Mouse (Mus musculus) embryonic fibroblast, embryonic 13.5 days (primary cell): ENCODE results near the gene Ssxb3. TPM values are rescaled to one million over a fixed set of nuclear protein-coding genes. Genes with fewer than 3 reads are reported as not detected.
"Not testable (repeated sequence)": the region's sequence is repeated elsewhere in the genome, so short reads cannot be mapped to it uniquely, and the experiment has no call there.

Experiments used
- H3K27ac ChIP-seq: 2 replicates; pipeline ENCODE4 v1.5.1; 2012; ENCODE audit warnings: low read length, control low read depth, inconsistent platforms; ENCODE audit not compliant: insufficient read depth
- H3K4me1 ChIP-seq: 2 replicates; pipeline ENCODE4 v1.6.1; 2011; ENCODE audit warnings: low read length; ENCODE audit not compliant: control insufficient read depth, insufficient read depth
- H3K4me3 ChIP-seq: 2 replicates; pipeline ENCODE4 v1.5.1; 2011; ENCODE audit warnings: mild to moderate bottlenecking, control low read depth, low read length; ENCODE audit not compliant: insufficient read depth
- polyA plus RNA-seq: library from polyadenylated mRNA; stranded (reverse); fragments of >200 nt; gene quantifications from 2 replicates; pipeline ENCODE4 v1.2.4, GENCODE M21; 2011; ENCODE audit warnings: low read depth; ENCODE audit not compliant: missing spikeins, insufficient read length

Gene Ssxb3
- polyA plus RNA-seq: not detected in 2 replicates

DNA sequence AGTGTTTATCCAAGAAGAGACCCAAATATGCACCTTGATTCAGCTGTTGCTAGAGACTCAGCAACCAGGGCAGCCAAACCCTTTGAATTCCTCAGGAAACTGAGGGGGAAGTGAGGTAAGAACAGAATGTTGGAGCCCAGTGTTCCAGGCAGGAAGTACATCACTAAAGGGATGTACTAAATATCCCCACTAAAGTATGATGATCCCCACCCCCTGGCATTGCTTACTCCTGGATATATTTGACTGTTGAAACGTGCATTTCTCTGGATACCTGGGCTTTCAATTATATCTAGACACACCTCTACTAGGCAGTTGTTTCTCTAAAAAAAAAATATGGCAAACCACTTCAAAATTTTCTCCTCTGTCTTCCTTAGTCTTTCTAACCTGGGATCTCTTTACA is at the start of gene Ssxb3:
Gene Ssxb3 (minus strand): TSS at position 101 of the 400 bp plus-strand sequence.
- H3K27ac ChIP-seq, H3K4me3 ChIP-seq, H3K4me1 ChIP-seq: not testable (repeated sequence)

DNA sequence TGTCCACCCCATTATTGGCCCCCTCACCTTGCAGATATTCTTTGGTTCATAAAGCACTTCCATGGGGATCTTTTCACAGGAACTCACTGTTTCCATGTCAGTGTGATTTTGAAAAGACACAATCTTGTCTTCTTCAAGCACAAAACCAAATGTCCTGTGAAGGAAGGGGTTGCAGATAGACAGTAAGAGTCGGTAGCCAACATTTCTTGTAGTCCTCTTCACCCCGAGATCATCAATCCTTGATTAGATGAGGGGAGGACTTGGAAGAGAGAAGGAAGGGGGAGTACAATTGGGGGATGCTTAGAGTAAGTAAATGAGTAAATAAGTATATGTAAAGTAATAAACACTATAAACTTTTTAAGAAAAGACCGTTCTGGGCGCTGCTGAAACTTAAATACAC is 43.5 kb downstream of the Ssxb3 start, which contains the start of gene Ssxb6:
Gene Ssxb6 (minus strand): TSS at position 101 of the 400 bp plus-strand sequence.
- H3K4me3 ChIP-seq, H3K4me1 ChIP-seq, H3K27ac ChIP-seq: not testable (repeated sequence)

Other genes starting within 250 kb of the Ssxb3 start
- gene Ssxb9, start 224.8 kb downstream of the Ssxb3 start, polyA plus RNA-seq: not detected in 2 replicates
- not detected in 2 replicates for gene Ssxb1, start 178.5 kb downstream of the Ssxb3 start, polyA plus RNA-seq
- not detected in 2 replicates for gene Ssxb2, start 130.1 kb downstream of the Ssxb3 start, polyA plus RNA-seq
- not detected in 2 replicates for gene Gm14459, start 66.9 kb downstream of the Ssxb3 start, polyA plus RNA-seq
- not detected in 2 replicates for gene Ssxb6, start 43.6 kb downstream of the Ssxb3 start, polyA plus RNA-seq
- gene Ssxb8, start 99.0 kb upstream of the Ssxb3 start, polyA plus RNA-seq: not detected in 2 replicates
- not detected in 2 replicates for gene Ssx9, start 156.6 kb upstream of the Ssxb3 start, polyA plus RNA-seq
- gene Ssxb5, start 211.9 kb upstream of the Ssxb3 start, polyA plus RNA-seq: not detected in 2 replicates